Mouse (Mus musculus) midbrain, embryonic 15.5 days (tissue): ENCODE results near the gene Syt15. TPM values are rescaled to one million over a fixed set of nuclear protein-coding genes. Genes with fewer than 3 reads are reported as not detected.

Experiments used
- ATAC-seq: fragments of 200-750 bp; cut with Nextera tagmentation; replicated peaks from 2 replicates; pipeline ENCODE4 v1.8.0; 2017; ENCODE audit warnings: moderate TSS enrichment
- H3K27ac ChIP-seq: fragments of 300-500 bp; sonication (generic); 2 replicates; pipeline ENCODE4 v1.5.1; 2015; ENCODE audit warnings: mild to moderate bottlenecking, inconsistent platforms
- H3K27me3 ChIP-seq: fragments of 300-500 bp; sonication (generic); replicated peaks from 2 replicates; pipeline ENCODE4 v1.6.1; 2015; ENCODE audit warnings: inconsistent platforms
- H3K36me3 ChIP-seq: fragments of 300-500 bp; sonication (generic); replicated peaks from 2 replicates; pipeline ENCODE4 v1.6.1; 2015; ENCODE audit warnings: inconsistent platforms
- H3K4me1 ChIP-seq: fragments of 300-500 bp; sonication (generic); 2 replicates; pipeline ENCODE4 v1.6.1; 2015; ENCODE audit warnings: inconsistent platforms
- H3K4me2 ChIP-seq: fragments of 300-500 bp; sonication (generic); 2 replicates; pipeline ENCODE4 v1.6.1; 2015; ENCODE audit warnings: inconsistent platforms, mild to moderate bottlenecking, moderate library complexity
- H3K4me3 ChIP-seq: fragments of 300-500 bp; sonication (generic); 2 replicates; pipeline ENCODE4 v1.5.1; 2015; ENCODE audit warnings: mild to moderate bottlenecking, inconsistent platforms
- H3K9ac ChIP-seq: fragments of 300-500 bp; sonication (generic); 2 replicates; pipeline ENCODE4 v1.6.1; 2015; ENCODE audit warnings: mild to moderate bottlenecking, inconsistent platforms
- H3K9me3 ChIP-seq: fragments of 300-500 bp; sonication (generic); 2 replicates; pipeline ENCODE4 v1.6.1; 2016; ENCODE audit warnings: inconsistent platforms
- WGBS: fragments of 180-500 bp; shearing (Covaris S2); methylation state at CpG from one replicate; pipeline ENCODE4 v1.1.7; 2015; ENCODE audit warnings: mixed read lengths; 5-methylcytosine and 5-hydroxymethylcytosine counted together
- polyA plus RNA-seq: library from polyadenylated mRNA; unstranded; fragments of >200 nt; fragmentation: Nextera tagmentation; extraction: Ambion mirVana; gene quantifications from 2 replicates; pipeline ENCODE4 v1.2.1, GENCODE M21; 2015

Syt15 gene
- polyA plus RNA-seq, 1 experiment from 2014 or later = 0.65 TPM

DNA sequence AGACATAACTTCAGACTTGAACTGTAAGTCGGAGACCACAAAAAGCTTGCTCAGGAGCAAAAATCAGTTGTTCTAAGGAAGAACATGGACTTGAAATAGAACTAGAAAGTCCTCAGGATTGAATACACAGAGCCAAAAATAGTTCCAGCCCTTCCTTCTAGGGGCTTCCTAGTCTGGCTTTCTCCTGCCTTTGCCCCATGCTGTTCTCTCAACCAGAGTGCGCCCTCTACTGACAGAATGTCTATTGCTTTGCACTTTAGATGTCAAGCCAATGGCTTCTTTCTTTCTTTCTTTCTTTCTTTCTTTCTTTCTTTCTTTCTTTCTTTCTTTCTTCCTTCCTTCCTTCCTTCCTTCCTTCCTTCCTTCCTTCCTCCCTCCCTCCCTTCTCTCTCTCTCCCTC lies 10.7 kb upstream of the Syt15 start:
- Histone ChIP-seq H3K9me3 (no peaks in the 10 kb centered on the region), H3K9ac (no peak overlapping the region), H3K27me3 (no peaks in the 10 kb centered on the region), H3K4me1 (no peaks in the 10 kb centered on the region), H3K4me3 (no peak overlapping the region), H3K4me2 (no peak overlapping the region), H3K27ac (no peak overlapping the region), H3K36me3 (no peaks in the 10 kb centered on the region)
- no peak for ATAC-seq
- 49% methylated on average over 2 of the region's 2 CpGs for WGBS

DNA sequence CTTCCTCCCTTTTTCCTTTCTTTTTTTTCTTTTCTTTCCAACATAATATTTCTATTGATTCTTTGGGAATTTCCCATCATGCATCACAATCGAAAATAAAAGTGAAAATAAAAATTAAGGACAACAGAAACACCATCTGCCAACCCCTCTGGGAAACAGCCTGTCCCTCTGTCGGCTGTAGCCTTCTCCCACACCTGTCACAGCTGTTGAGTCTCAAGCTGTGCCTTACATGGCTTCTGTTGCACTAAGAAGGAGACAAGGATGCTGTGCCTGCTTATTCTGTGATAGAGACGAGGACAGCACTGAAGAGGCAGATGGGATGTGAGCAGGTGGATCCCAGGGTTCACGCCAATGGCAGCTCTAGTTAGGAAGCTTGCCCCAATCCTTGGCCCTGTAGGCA lies 10.3 kb upstream of the Syt15 start:
- WGBS = 52% methylated on average over 4 of the region's 4 CpGs
- no peak for ATAC-seq

DNA sequence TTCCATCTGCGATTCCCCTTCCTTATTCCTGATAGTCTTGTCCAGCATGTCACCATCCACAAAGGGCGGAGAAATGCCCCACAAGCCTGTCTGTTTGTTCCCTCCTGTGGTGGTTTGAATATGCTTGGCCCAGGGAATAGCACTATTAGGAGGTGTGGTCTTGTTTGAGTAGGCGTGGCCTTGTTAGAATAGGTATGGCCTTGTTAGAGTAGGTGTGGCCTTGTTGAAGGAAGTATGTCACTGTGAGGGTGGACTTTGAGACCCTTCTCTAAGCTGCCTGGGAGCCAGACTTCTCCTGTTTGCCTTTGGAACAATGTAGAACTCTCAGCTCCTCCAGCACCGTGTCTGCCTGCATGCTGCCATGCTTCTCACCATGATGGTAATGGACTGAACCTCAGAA lies 9.5 kb upstream of the Syt15 start:
- H3K4me2 ChIP-seq = no peak overlapping the region
- no peaks in the 10 kb centered on the region for H3K27me3 ChIP-seq
- H3K36me3 ChIP-seq = no peaks in the 10 kb centered on the region
- H3K27ac ChIP-seq = no peak overlapping the region
- no peaks in the 10 kb centered on the region for H3K9me3 ChIP-seq
- no peaks in the 10 kb centered on the region for H3K4me1 ChIP-seq
- H3K9ac ChIP-seq = no peak overlapping the region
- ATAC-seq = no peak
- H3K4me3 ChIP-seq = no peak overlapping the region
- WGBS = 95% methylated on average over 4 of the region's 4 CpGs

More for the DNA sequence above, 10.3 kb upstream of the Syt15 start:
- H3K4me2 ChIP-seq = no peak overlapping the region
- H3K9ac ChIP-seq = no peak overlapping the region
- no peaks in the 10 kb centered on the region for H3K4me1 ChIP-seq
- no peaks in the 10 kb centered on the region for H3K36me3 ChIP-seq
- H3K27me3 ChIP-seq = no peaks in the 10 kb centered on the region
- no peak overlapping the region for H3K27ac ChIP-seq
- no peak overlapping the region for H3K4me3 ChIP-seq
- no peaks in the 10 kb centered on the region for H3K9me3 ChIP-seq

DNA sequence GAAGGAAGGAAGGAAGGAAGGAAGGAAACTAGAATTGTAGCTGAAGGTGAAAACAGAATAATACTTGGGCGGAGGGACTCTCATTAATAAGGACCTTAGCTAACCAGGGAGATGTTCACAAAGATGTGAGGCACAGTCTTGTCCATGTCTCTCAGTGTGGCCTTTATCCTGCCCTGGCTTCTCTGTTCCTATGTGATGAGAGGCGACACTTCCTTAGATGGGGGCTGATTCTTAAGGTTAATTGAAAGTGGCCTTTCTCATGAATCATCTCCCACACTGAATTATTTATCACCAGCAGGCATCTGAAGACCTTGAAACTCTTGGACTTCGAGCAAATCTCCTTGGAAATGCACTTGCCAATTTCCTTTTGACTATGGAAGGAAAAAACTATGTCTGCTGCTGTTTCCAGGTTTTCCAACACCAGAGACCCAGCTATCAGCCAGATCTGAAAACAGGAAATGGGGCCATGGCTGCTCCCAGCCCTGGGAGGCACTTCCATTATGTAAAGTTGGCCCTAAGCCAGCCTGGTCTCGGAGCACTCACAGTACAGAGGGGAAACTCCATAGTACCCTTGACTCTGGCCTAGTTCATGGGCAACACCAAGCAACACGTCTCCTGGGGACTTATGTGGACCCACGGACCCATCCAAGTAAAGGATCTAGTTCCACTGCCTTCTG lies 3.8 kb upstream of the Syt15 start:
- H3K4me3 ChIP-seq = no peak overlapping the region
- H3K27ac ChIP-seq = no peak overlapping the region
- ATAC-seq = no peak
- peaks cover 9% of the 10 kb centered on the region for H3K27me3 ChIP-seq
- peaks cover 6% of the 10 kb centered on the region for H3K4me1 ChIP-seq
- no peak overlapping the region for H3K9ac ChIP-seq
- no peak overlapping the region for H3K4me2 ChIP-seq
- no peaks in the 10 kb centered on the region for H3K36me3 ChIP-seq
- WGBS = 73% methylated on average over 6 of the region's 6 CpGs
- no peaks in the 10 kb centered on the region for H3K9me3 ChIP-seq

DNA sequence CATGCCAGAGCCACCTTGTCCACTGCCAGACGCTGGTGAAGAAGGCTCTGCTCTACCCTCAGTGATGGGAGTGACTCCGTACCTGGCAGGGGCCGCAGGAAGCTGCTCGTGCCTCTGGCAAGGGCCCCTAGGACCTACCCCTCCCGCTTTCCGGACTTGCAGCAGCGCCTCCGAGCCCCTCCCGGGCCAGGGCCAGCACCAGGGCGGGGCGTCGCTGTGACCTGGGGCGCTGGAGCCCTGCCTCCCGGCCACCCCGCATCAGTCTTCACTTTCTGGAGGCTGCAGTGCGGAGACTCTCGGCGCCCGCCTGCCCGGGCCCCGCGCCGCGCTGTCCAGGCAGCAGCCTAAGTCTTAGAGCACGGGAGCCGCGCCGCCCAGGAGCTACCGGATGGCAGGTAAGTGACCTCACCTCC lies 397 bp downstream of the Syt15 start:
- H3K4me3 ChIP-seq = peak overlapping the region; percentile 25
- 6% methylated on average over 29 of the region's 29 CpGs for WGBS
- no peaks in the 10 kb centered on the region for H3K36me3 ChIP-seq
- H3K9me3 ChIP-seq = no peaks in the 10 kb centered on the region
- no peak overlapping the region for H3K27ac ChIP-seq
- 0 out of 2 replicates have a peak, but pooled peaks have one; percentile 37 for ATAC-seq
- peaks cover 6% of the 10 kb centered on the region for H3K4me1 ChIP-seq
- H3K9ac ChIP-seq = no peak overlapping the region
- peaks cover 9% of the 10 kb centered on the region for H3K27me3 ChIP-seq
- H3K4me2 ChIP-seq = peak overlapping the region; percentile 48

DNA sequence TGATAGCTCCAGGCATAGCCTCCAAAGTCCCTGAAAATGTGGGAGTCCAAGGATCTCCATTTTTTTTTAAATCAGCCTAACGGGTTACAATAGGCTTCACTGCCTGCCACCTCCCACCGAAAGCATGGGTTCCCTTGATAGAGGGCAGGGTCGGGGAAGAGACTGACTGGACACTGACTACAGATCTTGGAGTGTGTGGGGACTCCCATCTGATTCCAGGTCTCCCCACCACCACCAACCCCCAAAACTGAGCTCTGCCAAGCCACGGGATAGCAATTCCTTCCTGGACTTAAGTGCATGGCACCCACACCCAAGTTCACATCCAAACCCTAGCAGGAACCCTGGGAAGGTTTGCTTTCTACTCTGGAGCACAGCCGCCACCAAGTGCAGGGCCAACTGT lies 1.0 kb downstream of the Syt15 start:
- H3K27ac ChIP-seq = no peak overlapping the region
- H3K4me3 ChIP-seq = no peak overlapping the region
- no peaks in the 10 kb centered on the region for H3K9me3 ChIP-seq
- H3K36me3 ChIP-seq = no peaks in the 10 kb centered on the region
- peaks cover 9% of the 10 kb centered on the region for H3K27me3 ChIP-seq
- 81% methylated on average over 5 of the region's 5 CpGs for WGBS
- no peak for ATAC-seq
- H3K9ac ChIP-seq = no peak overlapping the region
- H3K4me1 ChIP-seq = peaks cover 6% of the 10 kb centered on the region
- no peak overlapping the region for H3K4me2 ChIP-seq

DNA sequence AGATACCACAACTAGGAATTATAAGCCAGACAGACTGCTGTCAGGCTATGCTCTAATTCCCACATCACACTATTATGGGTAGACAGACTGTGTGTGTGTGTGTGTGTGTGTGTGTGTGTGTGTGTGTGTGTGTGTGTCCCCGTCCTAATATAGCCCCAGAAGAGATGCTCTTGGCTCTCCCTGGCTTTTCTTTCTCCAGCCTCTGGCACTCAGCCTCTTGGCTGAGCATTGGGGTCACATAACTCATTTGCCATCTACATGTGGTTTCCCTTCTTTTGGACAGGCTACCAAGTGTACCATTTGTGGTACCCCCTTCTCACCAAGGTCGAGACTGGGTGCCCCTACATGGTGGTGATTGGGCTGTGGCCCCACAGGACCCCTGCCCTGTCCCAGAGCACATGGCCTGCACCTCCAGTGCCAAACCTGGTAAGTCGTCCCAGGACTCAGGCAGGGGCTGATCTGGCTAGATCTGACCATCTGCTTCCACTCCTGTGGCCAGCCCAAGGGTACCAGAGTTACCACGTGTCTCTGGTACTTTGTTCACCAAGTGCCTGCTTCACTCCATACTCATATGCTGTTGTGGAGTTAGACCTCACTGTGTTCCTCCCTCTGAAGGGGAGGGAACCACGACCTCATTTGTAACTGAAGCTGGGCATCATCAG lies 2.2 kb downstream of the Syt15 start:
- no peak overlapping the region for H3K9ac ChIP-seq
- H3K36me3 ChIP-seq = no peaks in the 10 kb centered on the region
- H3K4me3 ChIP-seq = no peak overlapping the region
- H3K27me3 ChIP-seq = peaks cover 9% of the 10 kb centered on the region
- no peaks in the 10 kb centered on the region for H3K9me3 ChIP-seq
- H3K4me2 ChIP-seq = no peak overlapping the region
- no peak for ATAC-seq
- WGBS = 81% methylated on average over 5 of the region's 5 CpGs
- H3K4me1 ChIP-seq = peaks cover 6% of the 10 kb centered on the region
- no peak overlapping the region for H3K27ac ChIP-seq

DNA sequence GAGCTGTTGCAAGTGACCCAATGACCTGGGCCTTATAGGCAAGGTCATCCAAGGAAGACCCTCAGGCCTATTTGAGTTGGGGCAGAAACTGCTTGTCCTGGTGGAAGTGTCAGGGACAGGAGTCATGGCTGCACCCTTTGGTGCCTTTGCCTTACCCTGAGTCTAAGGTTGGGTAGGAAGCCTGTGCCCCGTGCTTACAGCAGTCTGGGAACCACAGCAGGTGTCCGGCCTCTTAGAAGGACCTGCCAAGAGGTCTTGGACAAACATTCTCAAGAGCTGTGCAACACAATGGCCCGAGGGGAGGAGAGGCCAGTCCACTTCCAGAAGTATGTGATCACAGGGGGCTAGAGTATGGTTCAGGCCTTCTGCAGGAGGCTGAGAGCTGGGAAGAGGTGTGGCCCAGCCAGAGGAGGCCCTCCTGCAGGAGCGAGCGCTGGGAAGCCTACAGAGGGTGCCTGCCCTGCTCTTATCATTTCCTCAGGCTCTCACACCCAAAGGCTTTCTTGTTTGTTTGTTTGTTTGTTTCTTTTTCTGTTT lies 4.0 kb downstream of the Syt15 start:
- Histone ChIP-seq H3K4me3 (no peak overlapping the region), H3K9me3 (no peaks in the 10 kb centered on the region), H3K36me3 (no peaks in the 10 kb centered on the region), H3K9ac (no peak overlapping the region), H3K4me2 (no peak overlapping the region), H3K4me1 (peaks cover 6% of the 10 kb centered on the region), H3K27me3 (peaks cover 9% of the 10 kb centered on the region), H3K27ac (no peak overlapping the region)
- ATAC-seq = no peak
- WGBS = 71% methylated on average over 5 of the region's 5 CpGs

DNA sequence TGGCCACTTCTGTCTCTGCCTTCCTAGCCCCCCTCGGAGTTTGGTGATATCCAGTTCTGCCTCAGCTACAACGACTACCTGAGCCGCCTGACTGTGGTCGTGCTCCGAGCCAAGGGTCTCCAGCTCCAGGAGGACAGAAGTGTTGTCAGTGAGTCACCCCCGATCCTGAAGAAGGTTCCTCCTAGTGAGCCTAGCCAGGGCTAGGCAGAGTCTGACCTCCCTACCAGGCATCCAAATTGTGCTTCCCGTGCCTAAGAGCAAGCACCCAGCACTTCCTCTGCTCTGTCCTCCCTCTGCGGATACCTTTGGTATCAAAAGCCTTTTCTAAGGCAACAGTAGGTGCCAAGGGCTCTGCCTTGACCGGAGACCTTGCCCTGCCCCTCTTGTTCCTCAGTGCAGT lies 6.6 kb downstream of the Syt15 start:
- no peaks in the 10 kb centered on the region for H3K4me1 ChIP-seq
- no peaks in the 10 kb centered on the region for H3K27me3 ChIP-seq

DNA sequence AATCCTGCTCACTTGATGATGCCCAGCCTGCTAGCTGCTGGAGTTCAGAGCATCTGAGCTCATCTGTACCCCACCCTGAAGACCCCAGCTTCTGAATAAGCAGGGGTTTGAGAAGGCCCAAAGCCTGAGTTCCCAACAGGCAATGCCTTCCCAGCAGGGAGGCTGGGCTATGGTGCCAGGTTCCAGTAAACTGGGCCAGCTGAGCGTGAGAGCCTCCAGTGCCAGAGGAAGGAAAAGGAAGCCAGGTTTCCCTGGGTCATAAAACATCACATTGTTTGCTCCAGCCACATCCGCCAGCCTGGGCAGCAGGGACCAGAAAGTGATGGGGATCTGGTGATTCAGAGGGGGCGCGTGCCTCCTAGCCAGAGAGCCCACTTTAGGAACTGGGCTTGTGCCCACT lies 7.2 kb downstream of the Syt15 start:
- Histone ChIP-seq H3K36me3 (no peaks in the 10 kb centered on the region), H3K9ac (no peak overlapping the region), H3K27me3 (no peaks in the 10 kb centered on the region), H3K4me1 (no peaks in the 10 kb centered on the region), H3K27ac (no peak overlapping the region), H3K4me2 (no peak overlapping the region), H3K9me3 (no peaks in the 10 kb centered on the region), H3K4me3 (no peak overlapping the region)
- 79% methylated on average over 4 of the region's 4 CpGs for WGBS
- ATAC-seq = no peak

More for the DNA sequence above, 6.6 kb downstream of the Syt15 start:
- Histone ChIP-seq H3K4me2 (no peak overlapping the region), H3K4me3 (no peak overlapping the region), H3K27ac (no peak overlapping the region), H3K9ac (no peak overlapping the region), H3K9me3 (no peaks in the 10 kb centered on the region), H3K36me3 (no peaks in the 10 kb centered on the region)
- no peak for ATAC-seq
- 86% methylated on average over 9 of the region's 9 CpGs for WGBS

DNA sequence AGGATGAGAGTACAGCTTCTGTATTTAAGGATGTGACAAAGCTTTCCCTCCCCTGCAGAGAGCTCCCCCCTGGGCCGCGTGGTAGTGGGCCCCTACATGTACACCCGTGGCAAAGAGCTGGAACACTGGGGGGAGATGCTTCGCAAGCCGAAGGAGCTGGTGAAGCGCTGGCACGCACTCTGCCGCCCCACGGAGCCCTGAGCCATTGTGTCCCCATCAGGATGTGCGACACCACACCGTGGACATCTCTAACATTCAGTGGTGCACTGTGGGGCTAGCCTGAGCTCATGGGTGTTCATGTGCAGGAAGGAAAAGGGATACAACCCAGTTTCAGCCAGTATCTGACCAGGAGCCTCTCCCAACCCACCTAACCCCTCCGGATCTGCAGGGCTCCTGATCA lies 8.6 kb downstream of the Syt15 start:
- WGBS = 86% methylated on average over 12 of the region's 12 CpGs
- H3K4me2 ChIP-seq = no peak overlapping the region
- H3K27me3 ChIP-seq = no peaks in the 10 kb centered on the region

DNA sequence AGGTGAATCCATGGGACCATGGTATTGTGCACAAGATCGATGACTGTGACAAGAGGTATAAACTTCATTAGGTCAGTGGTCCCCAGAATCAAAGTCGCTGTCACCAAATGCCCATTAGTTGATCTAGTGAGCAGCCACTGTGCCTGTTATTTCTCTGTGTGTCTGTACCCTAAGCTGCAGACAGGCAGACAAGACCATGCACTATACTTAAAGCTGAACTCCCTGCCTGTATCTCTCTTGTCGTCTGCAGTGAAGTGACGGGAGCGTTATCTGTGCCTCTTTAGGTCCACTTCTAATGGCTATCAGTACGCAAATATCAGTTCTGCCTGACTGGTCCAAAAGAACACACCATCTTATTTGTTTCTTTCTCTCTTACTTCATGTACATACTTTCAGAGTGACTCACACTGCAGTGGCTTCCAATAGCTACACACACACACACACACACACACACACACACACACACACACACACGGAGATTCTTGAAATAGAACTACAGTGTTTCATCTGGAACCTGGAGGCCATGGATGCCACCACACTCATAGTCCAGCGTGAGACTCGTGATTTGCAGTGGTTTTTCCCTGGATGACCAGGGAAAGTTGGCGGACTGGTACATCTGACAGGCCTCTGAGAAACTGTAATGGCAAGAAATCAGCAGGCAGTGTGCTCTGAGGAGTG lies 9.6 kb downstream of the Syt15 start:
- Histone ChIP-seq H3K27me3 (no peaks in the 10 kb centered on the region), H3K36me3 (no peaks in the 10 kb centered on the region), H3K4me3 (no peak overlapping the region), H3K4me2 (no peak overlapping the region), H3K4me1 (no peaks in the 10 kb centered on the region), H3K27ac (no peak overlapping the region), H3K9me3 (no peaks in the 10 kb centered on the region), H3K9ac (no peak overlapping the region)
- no peak for ATAC-seq
- 94% methylated on average over 10 of the region's 10 CpGs for WGBS

More for the DNA sequence above, 8.6 kb downstream of the Syt15 start:
- Histone ChIP-seq H3K27ac (no peak overlapping the region), H3K9ac (no peak overlapping the region), H3K36me3 (no peaks in the 10 kb centered on the region), H3K9me3 (no peaks in the 10 kb centered on the region), H3K4me1 (no peaks in the 10 kb centered on the region), H3K4me3 (no peak overlapping the region)
- ATAC-seq = no peak
